Comparison of ENCODE assay signal across 17 mouse cellular contexts in the genomic region with DNA sequence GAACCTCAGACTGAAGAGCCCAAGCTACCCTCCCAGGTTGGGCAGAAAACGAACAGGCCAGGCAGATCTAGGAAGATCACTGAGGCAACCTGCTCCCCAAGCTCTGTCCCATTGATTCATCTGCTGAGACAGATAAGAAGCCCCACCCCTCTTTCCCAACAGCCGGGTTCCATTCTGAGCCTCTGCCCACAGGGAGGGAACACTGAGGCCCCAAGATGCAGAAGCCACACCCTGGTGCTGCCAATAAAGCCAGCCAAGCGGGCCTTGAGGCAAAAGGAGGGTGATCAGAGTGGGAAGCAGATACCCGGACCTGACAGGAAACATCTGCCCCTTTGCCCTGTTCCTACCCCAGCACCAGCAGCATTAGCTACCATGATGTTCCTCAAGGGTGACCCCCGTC.
DNase-seq lines count a peak whose midpoint lies in the region; ATAC-seq lines count a peak whose summit lies in the region.
"Had no signal": no experiment of that assay in that cellular context is flagged by ENCODE, and none has a peak within 500 bp of the region (broad histone marks: within the 10 kb centered on the region; RNA-seq: fewer than 3 reads in every experiment).

No protein-coding gene starts in this region.

- DNase-seq in c-Kit-negative CD71-positive TER-119-positive erythroid progenitor cells, embryonic 14.5 days (ENCODE audit: low read depth, low spot score): peak; percentile 51
- DNase-seq in liver, embryonic 11.5 days (ENCODE audit: low spot score): no peak
- no peak for DNase-seq in embryo, embryonic 10.5 days (ENCODE audit: low spot score)
- DNase-seq in natural killer cell, adult 2 months (ENCODE audit: low spot score in 2 of 2): no peak
- DNase-seq in right cerebral cortex, postnatal 36 days (ENCODE audit: low spot score in 2 of 2): no peak
- DNase-seq: cerebellum, adult 8-10 months; gastrocnemius, postnatal 14 days; heart, postnatal 36 days; lung, postnatal 14 days had no signal

- H3K4me1 ChIP-seq in erythroblast, embryonic 14.5 days (ENCODE audit: control insufficient read depth): peaks cover 46% of the 10 kb centered on the region
- peaks cover 13% of the 10 kb centered on the region for H3K4me1 ChIP-seq in liver, embryonic 11.5 days (replicated peaks; ENCODE audit: control insufficient read depth, insufficient read depth, low read length)
- H3K4me1 ChIP-seq: limb, embryonic 13.5 days; midbrain, embryonic 12.5 days had no signal

- peak overlapping the region; percentile 30 for H3K4me3 ChIP-seq in erythroblast, embryonic 14.5 days (replicated peaks)
- no peak overlapping the region for H3K4me3 ChIP-seq in liver, embryonic 11.5 days (ENCODE audit: low read depth, low read length)
- H3K4me3 ChIP-seq: heart, embryonic 12.5 days; limb, embryonic 13.5 days; midbrain, embryonic 12.5 days had no signal

- WGBS in liver, embryonic 11.5 days: 30% methylated on average over 5 of the region's 5 CpGs

- no peak overlapping the region for H3K27ac ChIP-seq in liver, embryonic 11.5 days (ENCODE audit: low read depth, low read length)
- H3K27ac ChIP-seq: limb, embryonic 13.5 days; midbrain, embryonic 12.5 days had no signal

- no peak for ATAC-seq in erythroblast, adult 5-6 weeks (replicated peaks; ENCODE audit: low FRiP score, poor library complexity, severe bottlenecking)
- ATAC-seq in liver, embryonic 11.5 days (replicated peaks; ENCODE audit: low FRiP score): peak; percentile 87
- ATAC-seq in megakaryocyte-erythroid progenitor cell, adult 5-6 weeks (replicated peaks; ENCODE audit: low FRiP score, low TSS enrichment, poor library complexity, severe bottlenecking): peak; percentile 83
- ATAC-seq: Patski had no signal

- no peak overlapping the region for H3K9ac ChIP-seq in liver, embryonic 11.5 days (ENCODE audit: low read depth, low read length)
- H3K9ac ChIP-seq: heart, embryonic 12.5 days; limb, embryonic 13.5 days; midbrain, embryonic 12.5 days had no signal

- H3K36me3 ChIP-seq in erythroblast, embryonic 14.5 days (ENCODE audit: control insufficient read depth): no peaks in the 10 kb centered on the region; the same call in 1 of the 2 replicates
- no peaks in the 10 kb centered on the region; the same call in 1 of the 2 replicates for H3K36me3 ChIP-seq in liver, embryonic 11.5 days (ENCODE audit: control insufficient read depth, insufficient read depth, low read length)

- H3K9me3 ChIP-seq in erythroblast, embryonic 14.5 days (ENCODE audit: control insufficient read depth, low read length): no peaks in the 10 kb centered on the region
- no peaks in the 10 kb centered on the region for H3K9me3 ChIP-seq in liver, embryonic 11.5 days (ENCODE audit: control insufficient read depth, low read length)
- H3K9me3 ChIP-seq: heart, embryonic 12.5 days; limb, embryonic 13.5 days; midbrain, embryonic 12.5 days had no signal

- H3K4me2 ChIP-seq in liver, embryonic 11.5 days: peak overlapping the region; percentile 39
- H3K4me2 ChIP-seq: heart, embryonic 12.5 days; limb, embryonic 13.5 days; midbrain, embryonic 12.5 days had no signal

- peaks cover 2% of the 10 kb centered on the region; the same call in 1 of the 2 replicates for H3K27me3 ChIP-seq in erythroblast, embryonic 14.5 days (ENCODE audit: control insufficient read depth)
- H3K27me3 ChIP-seq in liver, embryonic 11.5 days (replicated peaks; ENCODE audit: control insufficient read depth, insufficient read depth, low read length): no peaks in the 10 kb centered on the region
- H3K27me3 ChIP-seq: CH12.LX; limb, embryonic 13.5 days; midbrain, embryonic 12.5 days; Patski had no signal
